Mouse (Mus musculus): ENCODE results near the gene Kcnk3. TPM values are rescaled to one million over a fixed set of nuclear protein-coding genes. Genes with fewer than 3 reads are reported as not detected.

Kcnk3 gene
- polyA plus RNA-seq, 1 experiment from 2014 or later, result 8.7 TPM

DNA sequence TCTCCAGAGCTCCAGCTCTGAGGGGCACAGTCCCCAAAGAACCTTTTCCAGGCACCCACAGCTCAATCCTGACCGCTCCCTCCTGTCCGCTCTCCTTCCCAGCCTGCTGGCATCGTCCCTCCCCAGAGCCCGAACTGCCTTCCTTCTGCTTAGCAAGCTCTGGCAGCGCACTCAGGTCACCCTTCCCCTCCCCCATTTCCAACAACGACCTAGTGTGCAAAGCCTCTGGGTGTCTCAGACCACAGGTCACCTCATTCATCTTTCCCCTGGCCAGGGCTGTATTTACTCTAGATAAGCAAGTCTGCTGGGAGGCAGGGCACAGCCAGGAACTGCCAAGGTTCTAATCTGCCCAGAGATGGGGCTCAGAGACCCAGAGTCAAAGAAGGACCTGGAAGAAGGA is 27.4 kb downstream of the Kcnk3 start:
- no peak overlapping the region for H3K4me2 ChIP-seq (ENCODE audit: low read depth, low read length)
- 0 out of 2 replicates have a peak, but pooled peaks have one; percentile 26 for ATAC-seq
- 0 out of 2 replicates have a peak overlapping the region, but pooled peaks have one; percentile 35 for H3K9ac ChIP-seq (ENCODE audit: low read depth, low read length)
- H3K36me3 ChIP-seq (ENCODE audit: control insufficient read depth, insufficient read depth, low read length), result no peaks in the 10 kb centered on the region
- H3K27me3 ChIP-seq (replicated peaks; ENCODE audit: control insufficient read depth, insufficient read depth, low read length), result no peaks in the 10 kb centered on the region
- 31% methylated on average over 6 of the region's 6 CpGs for WGBS
- peak overlapping the region; percentile 60 for H3K27ac ChIP-seq (ENCODE audit: low read length)
- no peak overlapping the region for H3K4me3 ChIP-seq (ENCODE audit: low read length)
- peaks cover 43% of the 10 kb centered on the region for H3K4me1 ChIP-seq (ENCODE audit: control insufficient read depth, insufficient read depth, low read length)
- H3K9me3 ChIP-seq (ENCODE audit: control insufficient read depth, low read length), result no peaks in the 10 kb centered on the region

DNA sequence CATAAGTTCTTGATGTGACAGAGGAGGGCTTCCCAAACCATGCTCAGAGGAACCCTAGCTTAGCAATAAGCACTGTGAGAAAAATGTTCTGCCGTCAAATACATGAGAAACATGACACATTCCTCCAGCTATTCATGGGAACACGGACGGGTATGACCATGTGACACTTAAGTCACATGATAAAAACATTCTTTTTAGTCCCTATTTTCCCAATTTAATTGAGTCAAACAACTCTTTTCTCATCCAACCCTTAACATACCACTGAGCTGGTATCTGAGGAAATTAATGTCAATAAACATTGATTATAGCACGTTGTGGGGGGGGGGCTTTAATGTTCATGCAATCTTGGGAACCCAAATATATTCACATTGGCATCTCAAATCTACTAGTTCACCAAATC is 27.8 kb downstream of the Kcnk3 start:
- H3K27me3 ChIP-seq (replicated peaks; ENCODE audit: control insufficient read depth, insufficient read depth, low read length), result no peaks in the 10 kb centered on the region

DNA sequence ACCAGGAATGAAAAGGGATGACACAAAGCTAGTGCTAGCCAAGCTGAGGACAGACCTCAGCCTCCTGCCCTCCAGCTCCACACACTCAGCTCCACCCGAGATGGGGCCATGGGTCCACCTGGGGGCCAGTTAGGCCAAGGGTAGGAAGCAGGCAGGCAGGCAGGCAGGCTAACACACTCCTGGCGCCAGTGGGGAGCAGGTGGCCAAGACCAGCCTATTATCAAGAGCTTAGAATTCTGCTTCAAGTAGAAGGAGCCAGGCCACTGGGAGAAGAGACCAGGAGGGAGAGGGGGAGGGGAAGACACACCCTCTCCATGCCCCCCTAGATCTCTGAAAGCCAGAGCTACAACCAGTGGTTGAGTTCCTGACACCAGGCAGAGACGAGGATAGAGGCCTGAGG is 28.7 kb downstream of the Kcnk3 start:
- Histone ChIP-seq H3K4me3 (ENCODE audit: low read length) (no peak overlapping the region), H3K4me1 (ENCODE audit: control insufficient read depth, insufficient read depth, low read length) (peaks cover 39% of the 10 kb centered on the region), H3K9ac (ENCODE audit: low read depth, low read length) (no peak overlapping the region), H3K9me3 (ENCODE audit: control insufficient read depth, low read length) (no peaks in the 10 kb centered on the region), H3K36me3 (ENCODE audit: control insufficient read depth, insufficient read depth, low read length) (no peaks in the 10 kb centered on the region), H3K4me2 (ENCODE audit: low read depth, low read length) (no peak overlapping the region), H3K27ac (ENCODE audit: low read length) (no peak overlapping the region), H3K27me3 (replicated peaks; ENCODE audit: control insufficient read depth, insufficient read depth, low read length) (no peaks in the 10 kb centered on the region; the same call in 1 of the 2 replicates)
- 34% methylated on average over 3 of the region's 3 CpGs for WGBS
- no peak for ATAC-seq

More for the DNA sequence above, 27.8 kb downstream of the Kcnk3 start:
- Histone ChIP-seq H3K9ac (ENCODE audit: low read depth, low read length) (no peak overlapping the region), H3K4me1 (ENCODE audit: control insufficient read depth, insufficient read depth, low read length) (peaks cover 43% of the 10 kb centered on the region), H3K4me3 (ENCODE audit: low read length) (no peak overlapping the region), H3K9me3 (ENCODE audit: control insufficient read depth, low read length) (no peaks in the 10 kb centered on the region), H3K27ac (ENCODE audit: low read length) (no peak overlapping the region), H3K4me2 (ENCODE audit: low read depth, low read length) (no peak overlapping the region), H3K36me3 (ENCODE audit: control insufficient read depth, insufficient read depth, low read length) (no peaks in the 10 kb centered on the region)
- ATAC-seq, result no peak
- WGBS, result 71% methylated on average over 4 of the region's 4 CpGs

DNA sequence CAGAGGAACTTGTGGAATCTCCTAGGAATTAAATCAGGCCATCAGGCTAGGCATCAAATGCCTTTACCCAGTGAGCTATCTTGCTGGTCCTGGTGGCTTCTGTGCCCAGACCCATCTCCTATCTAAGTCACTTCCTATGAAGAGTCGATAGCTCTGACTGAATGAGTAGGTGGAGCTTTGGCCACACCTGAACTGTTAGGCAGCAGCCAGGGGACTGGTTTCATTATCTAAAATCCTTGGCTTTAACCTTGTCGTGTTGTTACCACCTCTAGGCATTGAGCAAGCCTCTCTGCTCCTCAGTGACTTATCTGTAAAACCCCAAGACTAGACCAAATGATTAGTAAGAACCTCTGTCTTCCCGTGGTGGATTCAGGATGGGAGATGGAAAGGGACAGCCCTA is 29.4 kb downstream of the Kcnk3 start:
- H3K4me3 ChIP-seq (ENCODE audit: low read length), result peak overlapping the region; percentile 7; the same call in 1 of the 2 replicates
- H3K4me1 ChIP-seq (ENCODE audit: control insufficient read depth, insufficient read depth, low read length), result peaks cover 45% of the 10 kb centered on the region
- H3K4me2 ChIP-seq (ENCODE audit: low read depth, low read length), result peak overlapping the region; percentile 31
- H3K36me3 ChIP-seq (ENCODE audit: control insufficient read depth, insufficient read depth, low read length), result no peaks in the 10 kb centered on the region
- no peaks in the 10 kb centered on the region; the same call in none of the 2 replicates for H3K27me3 ChIP-seq (replicated peaks; ENCODE audit: control insufficient read depth, insufficient read depth, low read length)
- H3K9ac ChIP-seq (ENCODE audit: low read depth, low read length), result 0 out of 2 replicates have a peak overlapping the region, but pooled peaks have one; percentile 17
- ATAC-seq, result peak; percentile 24
- 19% methylated on average over 3 of the region's 3 CpGs for WGBS
- H3K9me3 ChIP-seq (ENCODE audit: control insufficient read depth, low read length), result no peaks in the 10 kb centered on the region
- H3K27ac ChIP-seq (ENCODE audit: low read length), result no peak overlapping the region

DNA sequence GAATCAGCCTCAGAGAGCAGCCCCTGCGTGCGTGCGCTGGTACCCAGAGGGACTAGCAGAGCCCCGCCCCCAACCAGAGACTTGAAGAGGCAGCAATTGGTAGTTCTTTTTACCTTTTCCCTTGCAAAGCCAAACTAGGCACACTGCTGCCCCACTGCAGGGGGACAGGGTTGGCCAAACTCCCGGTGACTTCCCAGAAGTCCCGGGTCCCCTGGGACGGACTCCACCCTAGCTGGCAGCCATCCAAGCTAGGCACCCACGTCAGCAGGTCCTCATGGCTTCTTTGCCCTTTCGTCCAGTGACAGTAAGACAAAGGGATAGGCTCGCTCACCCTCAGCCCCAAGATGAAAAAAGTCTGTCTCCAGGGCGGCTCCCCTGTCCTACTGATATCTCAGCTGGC is 29.9 kb downstream of the Kcnk3 start:
- 33% methylated on average over 11 of the region's 11 CpGs for WGBS
- Histone ChIP-seq H3K9ac (ENCODE audit: low read depth, low read length) (peak overlapping the region; percentile 17; the same call in 1 of the 2 replicates), H3K4me1 (ENCODE audit: control insufficient read depth, insufficient read depth, low read length) (peaks cover 50% of the 10 kb centered on the region), H3K9me3 (ENCODE audit: control insufficient read depth, low read length) (no peaks in the 10 kb centered on the region), H3K4me3 (ENCODE audit: low read length) (peak overlapping the region; percentile 7; the same call in 1 of the 2 replicates), H3K36me3 (ENCODE audit: control insufficient read depth, insufficient read depth, low read length) (no peaks in the 10 kb centered on the region), H3K27me3 (replicated peaks; ENCODE audit: control insufficient read depth, insufficient read depth, low read length) (peaks cover 5% of the 10 kb centered on the region), H3K27ac (ENCODE audit: low read length) (no peak overlapping the region), H3K4me2 (ENCODE audit: low read depth, low read length) (peak overlapping the region; percentile 31)
- peak; percentile 26; the same call in 1 of the 2 replicates for ATAC-seq

DNA sequence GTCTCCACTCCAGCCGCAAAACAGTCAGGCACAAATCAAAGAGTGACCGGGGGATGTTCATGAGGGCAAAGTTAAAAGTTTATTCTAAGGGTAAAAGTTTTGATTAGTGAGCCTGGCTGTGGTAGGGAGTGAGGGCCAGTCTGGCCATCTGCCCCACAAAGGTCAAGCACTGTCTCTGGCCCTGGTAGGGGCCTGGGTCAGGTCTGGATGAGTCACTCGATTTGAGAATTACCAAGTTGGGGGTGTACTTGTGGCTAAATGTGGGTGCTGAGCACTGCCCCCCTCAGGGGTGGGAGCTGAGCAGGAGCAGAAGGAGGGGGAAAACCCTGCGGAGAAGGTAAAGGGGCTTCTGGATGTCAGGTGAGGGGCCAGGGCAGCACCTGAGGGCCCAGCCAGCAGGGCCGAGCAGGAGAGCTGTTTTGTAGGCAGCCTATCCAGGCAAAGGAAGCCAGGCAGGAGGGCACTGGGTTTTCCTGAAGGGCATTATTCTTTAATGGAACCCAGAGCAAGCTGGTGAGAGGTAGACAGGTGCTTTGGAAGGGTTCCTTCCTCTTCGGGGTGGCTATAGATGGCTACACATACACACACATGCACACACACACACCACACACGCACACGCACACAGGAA is 30.5 kb downstream of the Kcnk3 start:
- Histone ChIP-seq H3K27ac (ENCODE audit: low read length) (no peak overlapping the region), H3K27me3 (replicated peaks; ENCODE audit: control insufficient read depth, insufficient read depth, low read length) (peaks cover 6% of the 10 kb centered on the region), H3K4me1 (ENCODE audit: control insufficient read depth, insufficient read depth, low read length) (peaks cover 50% of the 10 kb centered on the region), H3K36me3 (ENCODE audit: control insufficient read depth, insufficient read depth, low read length) (no peaks in the 10 kb centered on the region), H3K4me3 (ENCODE audit: low read length) (no peak overlapping the region), H3K4me2 (ENCODE audit: low read depth, low read length) (no peak overlapping the region), H3K9me3 (ENCODE audit: control insufficient read depth, low read length) (no peaks in the 10 kb centered on the region), H3K9ac (ENCODE audit: low read depth, low read length) (no peak overlapping the region)
- ATAC-seq, result no peak
- 74% methylated on average over 8 of the region's 8 CpGs for WGBS

DNA sequence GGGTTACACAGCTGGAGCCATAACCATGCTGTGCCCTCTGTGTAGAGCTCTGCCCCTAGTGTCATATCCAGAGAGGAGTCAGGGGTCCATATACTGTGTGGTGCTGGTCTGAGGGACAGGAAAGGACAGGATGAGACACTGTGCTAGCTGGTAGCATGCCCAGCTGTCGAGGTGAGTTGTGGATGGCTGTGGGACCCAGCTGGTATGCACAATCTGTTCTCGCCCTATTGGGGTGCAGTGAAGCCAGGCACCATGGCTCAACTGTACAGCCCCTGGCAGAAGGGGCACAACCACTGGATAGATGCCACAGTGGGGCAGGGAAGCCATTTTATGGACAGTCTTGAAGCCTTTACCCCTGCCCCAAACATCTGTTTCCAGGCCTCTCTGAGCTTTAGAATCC is 31.2 kb downstream of the Kcnk3 start:
- no peaks in the 10 kb centered on the region for H3K9me3 ChIP-seq (ENCODE audit: control insufficient read depth, low read length)
- H3K4me1 ChIP-seq (ENCODE audit: control insufficient read depth, insufficient read depth, low read length), result peaks cover 42% of the 10 kb centered on the region
- 71% methylated on average over 2 of the region's 2 CpGs for WGBS
- H3K4me2 ChIP-seq (ENCODE audit: low read depth, low read length), result no peak overlapping the region
- H3K9ac ChIP-seq (ENCODE audit: low read depth, low read length), result no peak overlapping the region
- no peak for ATAC-seq
- no peaks in the 10 kb centered on the region for H3K36me3 ChIP-seq (ENCODE audit: control insufficient read depth, insufficient read depth, low read length)
- peaks cover 6% of the 10 kb centered on the region for H3K27me3 ChIP-seq (replicated peaks; ENCODE audit: control insufficient read depth, insufficient read depth, low read length)
- H3K27ac ChIP-seq (ENCODE audit: low read length), result no peak overlapping the region
- H3K4me3 ChIP-seq (ENCODE audit: low read length), result no peak overlapping the region

DNA sequence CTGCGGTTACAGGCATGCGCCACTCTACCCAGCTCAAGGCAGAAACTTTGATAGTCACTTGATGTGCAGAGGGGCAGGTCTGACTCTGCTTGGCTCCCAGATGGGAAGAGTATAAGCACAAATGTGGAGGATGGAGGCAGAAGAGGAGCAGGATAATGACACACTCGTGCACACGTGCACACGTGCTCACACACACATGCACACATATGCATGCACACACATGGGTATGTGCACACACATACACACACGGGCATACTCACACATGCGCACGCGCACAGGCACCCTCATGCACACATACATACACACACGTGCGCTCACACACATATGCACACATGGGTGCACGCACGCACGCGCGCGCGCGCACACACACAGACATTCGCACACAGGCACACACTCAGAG is 32.6 kb downstream of the Kcnk3 start:
- whole genome bisulfite sequencing, result 95% methylated on average over 20 of the region's 20 CpGs
- no peak overlapping the region for H3K9ac ChIP-seq (ENCODE audit: low read depth, low read length)
- no peaks in the 10 kb centered on the region for H3K36me3 ChIP-seq (ENCODE audit: control insufficient read depth, insufficient read depth, low read length)
- no peak overlapping the region for H3K4me3 ChIP-seq (ENCODE audit: low read length)
- no peak overlapping the region for H3K4me2 ChIP-seq (ENCODE audit: low read depth, low read length)
- no peak for ATAC-seq
- H3K27me3 ChIP-seq (replicated peaks; ENCODE audit: control insufficient read depth, insufficient read depth, low read length), result peaks cover 6% of the 10 kb centered on the region
- H3K27ac ChIP-seq (ENCODE audit: low read length), result no peak overlapping the region
- peaks cover 29% of the 10 kb centered on the region for H3K4me1 ChIP-seq (ENCODE audit: control insufficient read depth, insufficient read depth, low read length)
- H3K9me3 ChIP-seq (ENCODE audit: control insufficient read depth, low read length), result no peaks in the 10 kb centered on the region

DNA sequence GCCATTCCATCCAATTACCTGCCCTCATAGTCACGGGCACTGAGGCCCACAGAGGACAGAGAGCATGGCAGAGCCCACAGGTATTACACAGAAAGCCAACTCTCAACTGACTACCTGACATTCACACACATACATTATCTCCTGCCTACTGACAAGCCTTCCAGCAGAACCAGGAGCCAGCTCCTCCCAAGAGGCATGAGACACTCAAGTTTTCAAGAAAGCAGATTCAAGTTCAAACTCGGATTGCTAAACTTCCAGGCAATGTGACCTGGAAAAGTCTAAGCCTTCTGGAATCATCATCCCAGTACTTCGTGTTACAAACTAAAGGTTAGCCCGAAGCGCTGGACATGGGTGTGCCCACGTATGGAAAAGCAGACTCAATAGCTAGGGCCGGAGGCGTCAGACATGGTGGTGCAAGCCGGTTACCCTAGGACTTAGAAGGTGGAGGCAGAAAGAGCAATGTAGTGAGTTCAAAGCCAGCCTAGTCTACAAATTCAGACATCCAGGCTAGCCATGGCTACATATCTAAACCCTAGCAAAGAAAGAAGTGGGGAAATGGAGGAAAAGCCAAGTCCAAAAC is 33.3 kb downstream of the Kcnk3 start:
- Histone ChIP-seq H3K27me3 (replicated peaks; ENCODE audit: control insufficient read depth, insufficient read depth, low read length) (peaks cover 6% of the 10 kb centered on the region), H3K9me3 (ENCODE audit: control insufficient read depth, low read length) (no peaks in the 10 kb centered on the region), H3K27ac (ENCODE audit: low read length) (no peak overlapping the region), H3K36me3 (ENCODE audit: control insufficient read depth, insufficient read depth, low read length) (no peaks in the 10 kb centered on the region), H3K4me2 (ENCODE audit: low read depth, low read length) (no peak overlapping the region), H3K4me3 (ENCODE audit: low read length) (no peak overlapping the region), H3K4me1 (ENCODE audit: control insufficient read depth, insufficient read depth, low read length) (peaks cover 27% of the 10 kb centered on the region), H3K9ac (ENCODE audit: low read depth, low read length) (no peak overlapping the region)
- WGBS, result 94% methylated on average over 9 of the region's 9 CpGs
- no peak for ATAC-seq
